Mouse (Mus musculus): ENCODE results near the gene Ubxn7.

Ubxn7 gene

GRCm38 (mm10) chr16:32433138-32433537, 101.1 kb downstream of the Ubxn7 start:
- no peak for DNase-seq (ENCODE audit: low spot score in 2 of 2)

GRCm38 (mm10) chr16:32434066-32434465, 102.0 kb downstream of the Ubxn7 start:
- no peak for DNase-seq (ENCODE audit: low spot score in 2 of 2)

- no peak for DNase-seq (ENCODE audit: low spot score in 2 of 2)
These were observed 102.6 kb downstream of the Ubxn7 start for GRCm38 (mm10) chr16:32434691-32435090.

- DNase-seq (ENCODE audit: low spot score in 2 of 2): no peak
These were observed 104.6 kb downstream of the Ubxn7 start for GRCm38 (mm10) chr16:32436657-32437056.

- no peak for DNase-seq (ENCODE audit: low spot score in 2 of 2)
These were observed 105.2 kb downstream of the Ubxn7 start for GRCm38 (mm10) chr16:32437266-32437665.

- no peak for DNase-seq (ENCODE audit: low spot score in 2 of 2)
These were observed 109.4 kb downstream of the Ubxn7 start for GRCm38 (mm10) chr16:32441432-32441831.

Data from right cerebral cortex, postnatal 36 days (tissue).